Mouse (Mus musculus) heart, embryonic 11.5 days (tissue): ENCODE results near the gene R3hdm2. TPM values are rescaled to one million over a fixed set of nuclear protein-coding genes. Genes with fewer than 3 reads are reported as not detected.

ENCODE experiments used
- ATAC-seq: fragments of 200-750 bp; cut with Nextera tagmentation; replicated peaks from 2 replicates; pipeline ENCODE4 v1.8.0; 2017; ENCODE audit warnings: moderate library complexity; ENCODE audit not compliant: insufficient number of reproducible peaks, low FRiP score, low TSS enrichment
- H3K27ac ChIP-seq: fragments of 300-500 bp; sonication (generic); 2 replicates; pipeline ENCODE4 v1.5.1; 2014; ENCODE audit warnings: mild to moderate bottlenecking, low read depth, low read length
- H3K27me3 ChIP-seq: fragments of 300-500 bp; sonication (generic); 2 replicates; pipeline ENCODE4 v1.6.1; 2014; ENCODE audit warnings: mild to moderate bottlenecking, low read length, mixed read lengths; ENCODE audit not compliant: control insufficient read depth, insufficient read depth
- H3K36me3 ChIP-seq: fragments of 300-500 bp; sonication (generic); 2 replicates; pipeline ENCODE4 v1.6.1; 2014; ENCODE audit warnings: mild to moderate bottlenecking, low read length, moderate library complexity, mixed read lengths; ENCODE audit not compliant: control insufficient read depth, insufficient read depth
- H3K4me1 ChIP-seq: fragments of 300-500 bp; sonication (generic); 2 replicates; pipeline ENCODE4 v1.6.1; 2014; ENCODE audit warnings: low read length; ENCODE audit not compliant: control insufficient read depth, insufficient read depth
- H3K4me2 ChIP-seq: fragments of 300-500 bp; sonication (generic); 2 replicates; pipeline ENCODE4 v1.6.1; 2014; ENCODE audit warnings: mild to moderate bottlenecking, moderate library complexity
- H3K4me3 ChIP-seq: fragments of 300-500 bp; sonication (generic); 2 replicates; pipeline ENCODE4 v1.5.1; 2014; ENCODE audit warnings: low read depth, low read length
- H3K9ac ChIP-seq: fragments of 300-500 bp; sonication (generic); 2 replicates; pipeline ENCODE4 v1.6.1; 2014; ENCODE audit warnings: mild to moderate bottlenecking, low read depth, low read length, moderate library complexity
- H3K9me3 ChIP-seq: fragments of 300-500 bp; sonication (generic); replicated peaks from 2 replicates; pipeline ENCODE4 v1.6.1; 2016; ENCODE audit warnings: low read length; ENCODE audit not compliant: control insufficient read depth
- WGBS: fragments of 180-500 bp; shearing (Covaris S2); extraction: QIAGEN DNeasy Blood & Tissue Kit; methylation state at CpG from one replicate; pipeline ENCODE4 v1.1.7; 2014; ENCODE audit not compliant: insufficient replicate concordance; 5-methylcytosine and 5-hydroxymethylcytosine counted together
- polyA plus RNA-seq: library from polyadenylated mRNA; unstranded; fragments of >200 nt; fragmentation: Nextera tagmentation; extraction: Ambion mirVana; gene quantifications from 2 replicates; pipeline ENCODE4 v1.2.1, GENCODE M21; 2014

Gene R3hdm2
- polyA plus RNA-seq, 1 experiment from 2014 or later: 30.3 TPM

DNA sequence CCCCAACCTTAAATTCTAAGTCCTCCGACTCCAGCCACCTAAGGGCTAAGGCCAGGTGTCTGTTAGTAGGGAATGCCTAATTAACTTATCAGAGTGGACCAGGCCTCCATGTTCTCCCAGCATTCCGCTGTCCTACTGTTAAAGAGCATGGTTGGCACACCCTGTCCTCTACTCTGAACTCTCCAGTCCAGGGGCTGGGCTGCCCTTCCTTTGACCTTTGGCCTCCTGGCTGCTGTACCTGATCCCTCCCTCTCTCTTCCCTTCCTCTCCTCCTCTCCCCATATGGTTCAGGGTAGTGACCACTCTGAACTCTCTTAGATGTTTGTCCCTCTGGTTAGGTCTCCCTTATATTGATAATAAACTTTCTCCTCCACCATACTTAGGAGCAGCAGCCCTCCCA lies 45.7 kb downstream of the R3hdm2 start:
- H3K9ac ChIP-seq: no peak overlapping the region
- no peak overlapping the region for H3K27ac ChIP-seq
- no peaks in the 10 kb centered on the region for H3K36me3 ChIP-seq
- H3K4me3 ChIP-seq: no peak overlapping the region
- H3K4me2 ChIP-seq: no peak overlapping the region
- no peaks in the 10 kb centered on the region for H3K9me3 ChIP-seq
- no peak for ATAC-seq
- 62% methylated on average over 2 of the region's 2 CpGs for WGBS
- peaks cover 31% of the 10 kb centered on the region for H3K4me1 ChIP-seq
- H3K27me3 ChIP-seq: no peaks in the 10 kb centered on the region

DNA sequence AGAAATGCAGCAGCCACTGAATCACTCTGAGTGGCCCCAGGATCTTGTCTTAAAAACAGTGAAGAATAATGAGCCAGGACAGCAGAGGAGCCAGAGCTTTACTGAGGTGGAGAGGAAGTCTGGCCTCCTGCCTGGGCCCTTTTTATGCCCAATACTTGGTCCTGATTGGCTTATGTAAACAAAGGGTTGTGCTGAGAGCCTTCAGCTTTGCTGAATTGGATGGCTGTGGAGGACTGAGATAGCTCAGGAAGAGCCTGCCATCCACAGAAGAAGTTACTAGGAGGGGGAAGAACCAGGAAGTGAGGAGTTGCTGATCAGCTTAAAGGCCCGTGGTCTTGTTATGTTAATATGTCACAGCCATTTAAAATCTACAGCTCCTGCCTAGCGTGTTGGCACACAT lies 46.5 kb downstream of the R3hdm2 start:
- 31% methylated on average over 2 of the region's 2 CpGs for WGBS
- Histone ChIP-seq H3K27me3 (no peaks in the 10 kb centered on the region), H3K9me3 (no peaks in the 10 kb centered on the region), H3K9ac (no peak overlapping the region; the same call in 1 of the 2 replicates), H3K27ac (no peak overlapping the region; the same call in 1 of the 2 replicates), H3K4me3 (no peak overlapping the region), H3K4me2 (no peak overlapping the region), H3K4me1 (peaks cover 23% of the 10 kb centered on the region), H3K36me3 (no peaks in the 10 kb centered on the region)
- ATAC-seq: no peak

DNA sequence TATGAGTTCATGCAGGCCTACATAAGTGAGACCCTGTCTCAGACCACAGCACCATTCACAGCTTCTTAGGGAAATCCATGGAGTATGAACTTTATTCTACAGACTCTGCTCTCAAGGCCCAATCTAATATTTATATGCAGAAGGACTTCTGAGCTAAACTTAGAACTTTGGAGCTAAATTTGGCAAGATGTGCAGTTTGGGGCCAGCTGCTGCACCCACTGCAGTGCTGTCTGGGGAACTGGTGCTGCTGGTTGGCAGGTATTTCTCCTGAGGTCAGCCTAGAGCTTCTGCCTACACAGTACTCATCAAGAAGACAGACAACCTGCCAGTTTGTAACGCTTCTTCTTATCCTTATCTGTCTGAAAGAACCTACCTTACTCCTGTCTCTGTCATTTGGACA lies 47.0 kb downstream of the R3hdm2 start:
- Histone ChIP-seq H3K9me3 (no peaks in the 10 kb centered on the region), H3K4me3 (no peak overlapping the region), H3K27ac (peak overlapping the region; percentile 11; the same call in 1 of the 2 replicates), H3K36me3 (no peaks in the 10 kb centered on the region), H3K4me2 (no peak overlapping the region), H3K27me3 (no peaks in the 10 kb centered on the region), H3K9ac (no peak overlapping the region; the same call in 1 of the 2 replicates), H3K4me1 (peaks cover 20% of the 10 kb centered on the region)
- WGBS: 63% methylated on average over 1 of the region's 1 CpGs
- ATAC-seq: no peak

DNA sequence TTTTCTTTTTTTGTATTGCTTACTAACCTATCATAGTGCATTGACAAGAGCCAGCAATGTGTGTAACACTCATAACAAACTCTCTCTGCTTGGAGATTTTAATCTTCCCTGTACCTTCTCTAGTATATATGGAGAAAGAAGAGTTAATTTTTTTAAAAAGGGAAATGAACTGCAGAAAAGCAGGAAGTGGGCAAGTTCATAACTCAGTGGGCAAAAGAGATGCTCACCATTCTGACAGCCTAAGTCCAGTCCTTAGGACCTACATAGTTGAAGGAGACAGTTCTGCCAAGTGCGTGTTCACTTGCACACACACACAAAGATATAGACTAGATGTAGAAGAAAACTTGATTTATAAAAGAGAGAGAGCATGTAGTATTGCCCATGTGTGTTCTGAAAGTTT lies 47.9 kb downstream of the R3hdm2 start:
- Histone ChIP-seq H3K9me3 (no peaks in the 10 kb centered on the region), H3K9ac (no peak overlapping the region), H3K4me2 (no peak overlapping the region), H3K27me3 (no peaks in the 10 kb centered on the region), H3K4me1 (peaks cover 15% of the 10 kb centered on the region), H3K4me3 (no peak overlapping the region), H3K27ac (no peak overlapping the region), H3K36me3 (no peaks in the 10 kb centered on the region)
- ATAC-seq: no peak
- 87% methylated on average over 1 of the region's 1 CpGs for WGBS

DNA sequence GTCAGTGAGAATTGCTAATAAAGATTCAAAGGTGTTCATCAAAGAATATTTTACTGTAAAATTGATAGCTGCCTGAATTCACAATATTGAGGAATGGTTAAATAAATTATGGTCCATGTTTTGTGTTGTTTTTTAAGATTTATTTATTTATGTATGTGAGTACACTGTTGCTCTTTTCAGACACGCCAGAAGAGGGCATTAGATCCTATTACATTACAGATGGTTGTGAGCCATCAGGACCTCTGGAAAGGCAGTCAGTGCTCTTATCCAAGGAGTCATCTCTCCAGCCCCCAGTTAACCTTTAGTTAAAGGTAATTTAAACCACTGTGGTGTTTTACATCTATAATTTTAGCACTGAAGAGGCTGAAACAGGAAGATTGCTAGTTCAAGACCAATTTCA lies 49.4 kb downstream of the R3hdm2 start:
- H3K27ac ChIP-seq: no peak overlapping the region
- H3K4me3 ChIP-seq: no peak overlapping the region
- no peak overlapping the region for H3K9ac ChIP-seq
- H3K9me3 ChIP-seq: no peaks in the 10 kb centered on the region
- H3K36me3 ChIP-seq: no peaks in the 10 kb centered on the region
- peaks cover 15% of the 10 kb centered on the region for H3K4me1 ChIP-seq
- WGBS: 54% methylated on average over 1 of the region's 1 CpGs
- H3K27me3 ChIP-seq: no peaks in the 10 kb centered on the region
- no peak for ATAC-seq
- H3K4me2 ChIP-seq: no peak overlapping the region

DNA sequence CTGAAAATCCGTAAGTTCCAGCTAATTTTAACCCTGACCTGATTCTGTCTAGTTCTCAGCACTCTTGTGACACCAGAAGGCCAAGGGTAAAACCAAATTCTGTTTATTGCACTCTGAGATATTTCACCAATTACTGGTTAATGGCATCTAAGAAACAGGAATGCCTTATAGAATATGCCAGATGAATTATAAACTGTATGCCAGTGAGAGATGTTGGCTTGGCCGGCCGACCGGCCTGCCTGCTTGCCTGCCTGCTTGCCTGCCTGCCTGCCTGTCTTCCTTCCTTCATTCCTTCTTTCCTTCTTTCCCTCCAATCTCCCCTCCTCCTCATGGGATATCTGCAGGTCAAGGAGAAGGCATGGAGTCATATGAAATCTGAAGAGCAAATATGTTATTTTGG lies 52.3 kb downstream of the R3hdm2 start:
- Histone ChIP-seq H3K4me1 (peaks cover under 1% of the 10 kb centered on the region; the same call in 1 of the 2 replicates), H3K36me3 (peaks cover 2% of the 10 kb centered on the region; the same call in 1 of the 2 replicates), H3K27ac (no peak overlapping the region), H3K27me3 (no peaks in the 10 kb centered on the region), H3K9me3 (no peaks in the 10 kb centered on the region), H3K9ac (no peak overlapping the region), H3K4me3 (no peak overlapping the region), H3K4me2 (no peak overlapping the region)
- ATAC-seq: no peak
- WGBS: 95% methylated on average over 4 of the region's 4 CpGs

DNA sequence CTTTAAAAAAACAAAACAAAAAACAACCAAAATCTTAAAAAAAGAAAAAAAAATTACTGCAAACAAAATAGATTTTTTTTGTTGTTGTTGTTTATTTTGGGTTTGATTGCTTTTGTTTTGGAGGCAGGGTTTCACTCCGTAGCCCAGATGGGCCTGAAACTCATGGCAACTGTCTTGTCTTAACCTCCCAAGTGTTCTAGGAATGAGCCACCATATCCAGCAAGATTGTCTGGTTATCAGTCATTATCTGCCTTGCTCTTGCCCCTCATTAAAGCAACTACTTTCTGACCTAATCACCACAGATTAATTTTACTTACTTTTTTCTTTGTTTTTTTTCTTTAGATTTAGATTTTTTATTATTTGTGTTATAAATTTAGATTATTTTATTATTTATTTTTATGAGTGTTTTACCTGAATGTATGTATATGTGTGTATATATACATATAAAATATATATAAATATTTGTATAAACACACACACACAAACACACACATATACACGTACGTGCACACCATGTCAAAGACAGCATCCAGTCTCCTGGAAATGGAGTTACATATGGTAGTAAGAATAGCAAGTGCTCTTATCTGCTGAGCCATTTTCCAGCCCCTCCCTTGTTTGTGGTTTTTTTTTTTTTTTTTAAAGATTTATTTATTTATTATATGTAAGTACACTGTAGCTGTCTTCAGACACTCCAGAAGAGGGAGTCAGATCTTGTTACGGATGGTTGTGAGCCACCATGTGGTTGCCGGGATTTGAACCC lies 57.4 kb downstream of the R3hdm2 start:
- Histone ChIP-seq H3K9me3 (no peaks in the 10 kb centered on the region), H3K4me1 (0 out of 2 replicates have a peak, but pooled peaks cover 5% of the 10 kb centered on the region), H3K27ac (no peak overlapping the region), H3K27me3 (no peaks in the 10 kb centered on the region), H3K4me3 (no peak overlapping the region), H3K4me2 (no peak overlapping the region), H3K9ac (no peak overlapping the region), H3K36me3 (peaks cover 2% of the 10 kb centered on the region; the same call in 1 of the 2 replicates)
- no peak for ATAC-seq
- WGBS: 86% methylated on average over 5 of the region's 5 CpGs

DNA sequence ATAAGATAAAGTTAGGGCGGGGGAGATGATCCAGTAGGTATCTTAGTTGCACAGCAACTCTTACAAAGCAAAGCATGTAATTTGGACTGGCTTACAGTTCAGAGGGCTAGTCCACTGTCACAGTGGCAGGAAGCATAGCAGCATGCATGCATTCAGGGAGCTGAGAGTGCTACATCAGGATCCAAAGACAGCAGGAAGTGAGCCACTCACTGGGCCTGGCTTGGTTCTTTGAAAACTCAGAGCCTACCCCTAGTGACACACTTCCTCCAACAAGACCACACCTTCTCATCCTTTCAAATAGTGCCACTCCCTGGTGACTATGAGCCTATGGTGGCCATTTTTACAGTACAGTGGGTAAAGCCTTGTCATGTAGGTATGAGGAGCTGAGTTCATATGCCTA lies 73.6 kb downstream of the R3hdm2 start:
- no peak overlapping the region for H3K4me3 ChIP-seq
- H3K4me1 ChIP-seq: no peaks in the 10 kb centered on the region
- no peak overlapping the region for H3K27ac ChIP-seq
- no peaks in the 10 kb centered on the region for H3K27me3 ChIP-seq
- H3K9ac ChIP-seq: no peak overlapping the region
- ATAC-seq: no peak
- 97% methylated on average over 1 of the region's 1 CpGs for WGBS
- H3K4me2 ChIP-seq: no peak overlapping the region
- no peaks in the 10 kb centered on the region for H3K9me3 ChIP-seq
- peaks cover 33% of the 10 kb centered on the region for H3K36me3 ChIP-seq
